Mouse (Mus musculus): ENCODE data around the gene Prkg1.

- TF ChIP-seq EP300 (IDR thresholded peaks at IDR 0.05; ENCODE audit: insufficient read depth, low read depth, low read length) = no peak
- TF ChIP-seq CTCF (IDR thresholded peaks at IDR 0.05) = no peak
- no peak for TF ChIP-seq POLR2A (IDR thresholded peaks at IDR 0.05; ENCODE audit: insufficient read depth, low read depth, low read length)
These were observed 567.8 kb downstream of the Prkg1 start for GRCm38 (mm10) chr19:31197076-31197475.
